Mouse (Mus musculus): Measurements from ENCODE around the gene Ercc2. TPM values are rescaled to one million over a fixed set of nuclear protein-coding genes. Genes with fewer than 3 reads are reported as not detected.

The Ercc2 gene
- total RNA-seq, 2 experiments from 2014 or later: 13.8 to 18.6 TPM

Small RNAs within 50 kb of the gene (microRNA-seq; reads per million reads assigned to microRNA genes)
- gene Mir343: 0 reads per million in 2 experiments

Other genes starting within 250 kb of the Ercc2 start
- 1 to 10 TPM; 6.9 to 7.7 TPM for gene Qpctl, start 232.7 kb upstream of the Ercc2 start, total RNA-seq (2021)
- 10 to 100 TPM; 95.2 to 99.9 TPM for gene Snrpd2, start 232.3 kb upstream of the Ercc2 start, total RNA-seq (2021)
- 1 to 10 TPM; 1.3 TPM for gene Gipr, start 215.9 kb upstream of the Ercc2 start, total RNA-seq (2021)
- 10 to 100 TPM; 70.6 to 77.3 TPM for gene Eml2, start 205.6 kb upstream of the Ercc2 start, total RNA-seq (2021)
- 1 to 10 TPM; 6.7 to 8.1 TPM for gene Gpr4, start 169.5 kb upstream of the Ercc2 start, total RNA-seq (2021)
- 10 to 100 TPM; 54.7 to 60.0 TPM for gene Opa3, start 153.7 kb upstream of the Ercc2 start, total RNA-seq (2021)
- gene Vasp, start 110.2 kb upstream of the Ercc2 start, total RNA-seq (2021): 100 to 1,000 TPM; 117 to 119 TPM
- under 1 TPM in 1 of 2 experiments, not detected in 1; 0.26 TPM for gene Ppm1n, start 101.9 kb upstream of the Ercc2 start, total RNA-seq (2021)
- 10 to 100 TPM; 30.2 to 32.3 TPM for gene Rtn2, start 99.4 kb upstream of the Ercc2 start, total RNA-seq (2021)
- under 1 TPM; 0.52 to 0.86 TPM for gene Fosb, start 72.0 kb upstream of the Ercc2 start, total RNA-seq (2021)
- 10 to 100 TPM; 42.4 to 43.5 TPM for gene Ercc1, start 37.2 kb upstream of the Ercc2 start, total RNA-seq (2021)
- gene Cd3eap, start 22.5 kb upstream of the Ercc2 start, total RNA-seq (2021): 1 to 10 TPM; 9.0 to 9.5 TPM
- 10 to 100 TPM; 39.0 to 47.2 TPM for gene Ppp1r13l, start 22.3 kb upstream of the Ercc2 start, total RNA-seq (2021)
- gene Klc3, start 22.1 kb downstream of the Ercc2 start, total RNA-seq (2021): under 1 TPM; 0.33 to 0.36 TPM
- gene Ckm, start 22.8 kb downstream of the Ercc2 start, total RNA-seq (2021): 1,000 to 10,000 TPM; 2,784 to 3,078 TPM
- gene Mark4, start 76.8 kb downstream of the Ercc2 start, total RNA-seq (2021): 10 to 100 TPM; 28.8 to 30.3 TPM
- gene Exoc3l2, start 81.3 kb downstream of the Ercc2 start, total RNA-seq (2021): 1 to 10 TPM in 1 of 2 experiments, under 1 TPM in 1; 0.93 to 1.1 TPM
- gene Bloc1s3, start 126.4 kb downstream of the Ercc2 start, total RNA-seq (2021): 1 to 10 TPM; 2.0 to 2.5 TPM
- gene Trappc6a, start 126.4 kb downstream of the Ercc2 start, total RNA-seq (2021): 10 to 100 TPM; 45.8 to 46.8 TPM
- gene Nkpd1, start 135.8 kb downstream of the Ercc2 start, total RNA-seq (2021): not detected
- 10 to 100 TPM; 45.4 to 45.6 TPM for gene Ppp1r37, start 181.1 kb downstream of the Ercc2 start, total RNA-seq (2021)
- gene Zfp296, start 195.3 kb downstream of the Ercc2 start, total RNA-seq (2021): under 1 TPM in 1 of 2 experiments, not detected in 1; 0.17 TPM
- gene Gemin7, start 195.6 kb downstream of the Ercc2 start, total RNA-seq (2021): 10 to 100 TPM; 55.3 to 61.1 TPM
- gene Clasrp, start 222.5 kb downstream of the Ercc2 start, total RNA-seq (2021): 10 to 100 TPM; 33.0 to 33.7 TPM
- gene Relb, start 247.4 kb downstream of the Ercc2 start, total RNA-seq (2021): 1 to 10 TPM; 8.1 to 9.1 TPM

Measured in heart, postnatal 4 days (tissue).